Mouse (Mus musculus) layer of hippocampus, adult 8-10 months (tissue): ENCODE results near the gene Amer2. TPM values are rescaled to one million over a fixed set of nuclear protein-coding genes. Genes with fewer than 3 reads are reported as not detected.

Experiments
- DNase-seq, 2 experiments: peaks; one replicate each; pipeline ENCODE4 v3.0.0; 2022; ENCODE audit warnings: low spot score in 2 of 2
- total RNA-seq, 4 experiments: library from RNA; stranded (reverse); gene quantifications; 2 replicates each; pipeline ENCODE4 v1.2.4; 2022

Gene Amer2
- total RNA-seq, 4 experiments from 2014 or later, result 44.1 to 53.1 (median 45.9) TPM

DNA sequence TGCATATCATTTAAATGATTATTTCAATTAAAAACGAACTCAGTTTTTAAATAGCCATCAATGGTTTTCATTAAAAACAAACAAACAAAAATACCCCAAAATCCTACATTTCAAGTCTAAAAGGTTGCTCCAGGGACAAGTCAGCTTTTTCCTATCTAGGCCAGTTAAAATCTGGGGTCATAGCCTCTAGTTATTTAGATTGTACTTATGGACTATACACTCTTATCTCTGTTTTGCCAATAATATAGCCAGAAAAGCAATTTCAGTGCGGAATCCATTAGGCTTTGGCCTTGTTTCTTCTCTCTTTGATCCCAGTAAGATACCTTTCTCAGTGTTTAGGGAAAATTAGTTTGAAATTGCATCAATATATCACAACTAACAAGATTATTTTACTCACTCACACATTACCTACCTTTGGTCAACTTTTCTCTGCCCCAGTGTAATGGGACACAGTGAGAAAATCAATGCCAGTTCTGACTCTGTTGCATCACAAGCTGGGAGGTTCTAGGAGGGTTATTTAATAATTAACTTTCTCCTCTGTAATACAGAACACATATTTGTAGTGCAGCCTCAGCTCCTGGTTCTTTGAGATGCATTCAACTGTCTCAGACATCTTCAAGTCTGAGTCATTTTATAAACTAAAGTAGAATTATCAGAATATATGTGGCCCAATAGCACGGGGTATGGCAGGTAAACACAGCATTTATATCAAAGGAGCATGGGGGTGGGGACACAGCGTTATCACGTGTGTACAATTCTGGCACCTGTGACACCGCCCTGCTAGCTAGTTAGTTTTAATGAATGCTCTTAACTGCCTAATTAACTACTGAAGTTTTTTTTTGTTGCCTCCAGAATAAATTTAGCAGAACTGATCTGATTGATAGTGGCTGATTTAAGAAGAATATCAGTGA is 13.8 kb downstream of the Amer2 start:
- DNase-seq, result no peak

DNA sequence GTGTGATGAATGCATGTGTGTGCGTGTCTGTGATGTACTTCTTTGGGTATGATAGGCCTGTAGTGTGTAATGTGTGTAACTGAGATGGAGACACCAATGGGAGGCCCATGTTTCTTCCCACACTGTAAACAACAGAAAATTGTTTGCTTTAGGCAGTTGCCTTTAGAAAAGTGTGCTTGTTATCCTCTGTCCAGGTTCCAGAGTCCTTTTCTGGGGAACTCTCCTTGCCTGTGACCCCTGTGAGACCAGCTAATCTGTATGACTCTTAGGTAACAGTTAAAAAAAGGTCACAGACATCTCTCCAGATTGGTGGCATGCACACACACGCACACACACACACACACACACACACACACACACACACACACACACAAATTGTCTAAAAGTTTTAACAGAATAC is 15.3 kb downstream of the Amer2 start:
- DNase-seq, result no peak

DNA sequence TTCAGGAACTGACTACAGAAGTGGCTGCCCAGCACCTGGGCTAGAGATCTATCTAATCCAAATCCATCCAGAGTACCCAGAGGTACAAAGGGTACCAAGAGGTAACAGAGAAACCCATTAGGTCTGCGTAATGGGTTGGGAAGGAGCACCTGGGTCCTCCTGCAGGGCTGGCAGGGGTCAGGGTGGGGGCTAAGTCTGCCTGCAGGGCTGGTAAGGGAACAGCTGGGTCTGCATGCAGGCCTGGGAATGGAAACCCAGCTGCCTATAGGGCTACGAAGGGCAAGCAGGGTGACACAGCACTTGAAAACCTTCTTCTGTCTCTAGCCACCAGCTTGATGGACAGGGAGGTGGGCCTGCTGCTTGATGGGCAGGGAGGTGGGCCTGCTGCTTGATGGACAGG is 19.1 kb downstream of the Amer2 start:
- DNase-seq, result no peak

DNA sequence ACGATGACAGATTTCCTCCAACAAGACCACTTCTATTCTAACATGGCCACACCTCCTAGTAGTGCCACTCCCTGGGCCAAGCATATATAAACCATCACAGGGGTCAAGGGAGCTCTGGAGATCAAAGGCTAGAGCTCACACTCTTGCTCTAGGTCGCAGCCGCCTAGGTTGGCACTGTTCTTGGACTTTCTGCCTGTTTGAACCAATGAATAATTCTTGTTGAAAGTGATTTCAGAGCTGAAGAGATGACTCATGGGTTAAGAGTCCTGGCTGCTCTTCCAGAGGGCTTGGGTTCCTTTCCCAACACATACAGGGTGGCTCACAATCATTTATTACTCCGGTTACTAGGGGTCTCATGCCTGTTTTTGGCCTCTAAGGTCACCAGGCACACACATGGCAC is 24.3 kb downstream of the Amer2 start:
- no peak for DNase-seq

DNA sequence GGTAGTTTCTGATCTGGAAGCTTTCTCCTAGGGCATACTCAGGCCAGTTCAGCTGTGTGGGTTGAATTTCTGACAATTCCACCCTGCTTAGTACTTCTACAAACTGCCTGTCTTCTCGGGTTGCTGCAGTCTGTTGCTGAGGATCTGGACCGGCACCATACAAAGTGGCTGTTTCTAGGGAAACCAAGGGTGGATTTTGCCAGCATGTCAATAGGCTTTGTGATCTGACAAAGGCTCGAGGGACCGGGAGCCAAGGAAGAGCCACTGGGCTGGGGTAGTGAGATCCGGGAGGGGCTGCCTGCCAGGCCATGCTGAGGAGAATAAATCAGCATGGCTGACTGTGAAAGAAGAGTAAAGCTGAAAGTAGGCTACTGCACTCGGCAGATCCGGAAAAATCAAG is 25.8 kb downstream of the Amer2 start:
- DNase-seq, result peak; percentile 66 to 73

DNA sequence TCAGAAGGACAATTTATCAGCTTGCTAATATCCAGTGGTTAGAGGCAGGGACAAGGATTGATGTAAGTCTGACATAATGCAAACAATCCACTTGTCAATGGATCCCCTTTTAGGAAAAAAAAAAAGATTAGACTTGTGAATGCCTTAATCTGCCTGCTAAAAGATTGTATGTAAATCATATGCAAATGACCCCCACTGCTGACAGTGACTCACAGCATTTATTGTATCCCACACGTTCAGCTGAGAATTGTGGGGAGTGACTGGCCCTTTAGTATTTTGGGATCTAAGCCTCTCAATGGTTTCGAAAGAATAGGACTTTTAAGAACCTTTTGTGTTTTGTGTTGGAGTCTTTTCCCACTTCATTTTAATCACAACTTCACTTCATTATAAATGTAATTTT is 30.2 kb downstream of the Amer2 start:
- DNase-seq, result no peak

DNA sequence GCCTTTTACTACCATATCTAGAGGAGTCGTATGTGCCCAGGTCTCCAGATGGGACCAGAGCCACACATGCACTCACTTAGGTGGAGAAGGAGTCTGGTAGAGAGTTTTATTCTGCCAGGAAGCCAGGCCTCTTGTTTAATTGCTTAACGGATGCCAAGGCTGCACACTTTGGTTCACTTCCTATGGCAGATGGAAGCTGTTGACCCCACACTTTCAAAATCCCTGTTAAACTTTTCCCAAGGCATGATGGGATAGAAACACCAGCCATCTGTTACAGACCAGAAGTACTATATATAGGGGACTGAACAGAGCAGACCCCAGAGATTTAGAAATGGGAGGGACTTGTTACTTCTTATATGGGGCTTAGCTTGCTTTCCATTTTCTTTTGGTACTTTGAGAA is 32.8 kb downstream of the Amer2 start:
- no peak for DNase-seq

DNA sequence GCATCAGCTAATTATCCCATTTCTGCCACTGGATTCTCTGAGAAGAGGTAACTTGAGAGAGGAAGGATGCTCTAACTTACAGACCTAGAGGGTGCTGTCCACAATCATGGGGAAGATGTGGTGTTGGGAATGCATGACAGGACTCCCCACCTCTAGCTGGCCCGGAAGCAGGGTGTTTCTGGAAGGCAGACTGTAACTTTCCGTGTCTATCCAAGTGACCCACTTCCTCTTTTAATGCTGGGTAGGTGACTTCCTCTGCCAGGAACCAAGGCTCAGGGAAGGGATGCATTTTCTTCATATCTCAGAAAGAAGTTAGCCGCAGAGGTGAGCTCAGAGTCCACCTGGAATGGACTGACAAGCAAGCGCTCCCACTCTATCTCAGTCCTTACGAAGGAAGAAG is 33.5 kb downstream of the Amer2 start:
- no peak for DNase-seq

DNA sequence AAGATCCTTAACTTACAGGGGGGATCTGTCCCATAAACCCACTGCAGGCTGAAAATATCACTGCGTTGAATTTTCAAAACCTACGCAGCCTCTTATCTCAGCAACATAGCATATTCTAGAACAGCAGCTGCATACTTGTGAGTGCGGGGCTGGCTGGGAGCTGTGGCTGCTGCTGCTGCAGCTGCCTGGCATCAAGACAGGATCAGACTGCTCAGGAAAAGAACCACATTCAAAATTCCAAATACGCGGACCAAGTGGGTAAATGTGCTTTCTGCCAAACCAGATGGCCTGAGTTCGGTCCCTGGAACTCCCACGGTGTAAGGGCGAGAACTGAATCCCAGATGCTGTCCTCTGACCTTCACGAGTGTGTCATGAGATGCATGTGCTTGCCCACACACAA is 34.3 kb downstream of the Amer2 start:
- no peak for DNase-seq

DNA sequence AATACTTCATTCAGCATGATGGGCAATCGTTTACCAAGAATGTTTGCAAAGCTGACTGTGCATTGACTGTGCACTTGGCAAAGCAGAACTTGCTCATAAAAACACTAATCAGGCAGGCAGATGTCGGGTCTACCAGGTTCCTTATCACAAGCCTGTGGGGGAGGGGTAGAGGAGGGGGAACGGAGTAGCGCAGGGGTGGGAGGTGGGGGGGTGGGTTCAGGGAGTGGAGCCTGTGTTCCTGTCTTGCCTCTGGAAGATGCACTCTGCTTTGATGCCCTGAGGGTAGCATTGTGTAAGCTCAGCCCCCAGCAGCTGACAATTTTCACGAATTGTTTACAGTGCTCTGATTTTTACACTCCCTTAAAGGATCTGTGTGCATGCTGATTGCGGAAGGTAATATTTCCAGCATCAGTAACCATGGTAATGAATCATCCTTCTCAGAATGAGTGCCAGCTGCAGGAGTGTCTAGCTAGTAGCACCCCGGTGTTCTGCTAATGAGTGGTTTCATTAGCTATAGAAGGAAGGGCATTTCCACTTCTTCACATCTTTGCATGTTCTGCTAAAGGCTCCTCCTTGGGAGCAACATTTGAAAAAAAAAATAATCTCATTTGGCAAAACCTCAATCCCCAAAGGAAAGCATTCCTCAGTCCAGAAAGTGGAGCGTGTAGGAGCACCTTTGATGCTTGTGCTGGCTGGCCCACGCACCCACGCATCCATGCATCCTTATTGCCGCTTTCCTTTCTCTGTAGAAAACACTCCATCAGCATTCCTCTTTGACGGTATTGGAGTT is 36.8 kb downstream of the Amer2 start:
- DNase-seq, result peak in 1 of 2 experiments; percentile 54

DNA sequence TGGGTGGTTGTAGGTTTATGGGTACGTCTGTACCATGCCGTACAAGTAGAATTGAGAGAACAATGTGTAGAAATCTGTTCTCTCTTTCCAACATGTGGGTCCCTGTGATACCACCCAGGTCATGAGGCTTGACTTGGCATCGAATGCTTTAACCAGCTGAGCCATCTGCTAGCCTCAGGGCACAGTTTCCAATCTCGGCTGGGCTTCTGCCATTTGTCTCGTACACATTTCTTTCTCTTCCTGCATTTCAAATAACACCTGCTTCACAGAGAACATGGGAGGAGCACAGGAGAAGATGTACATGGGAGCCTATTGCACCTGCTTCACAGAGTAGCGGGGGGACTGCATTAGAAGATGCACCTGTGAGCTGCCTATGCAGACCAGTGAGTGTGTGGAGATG is 38.2 kb downstream of the Amer2 start:
- DNase-seq, result no peak

DNA sequence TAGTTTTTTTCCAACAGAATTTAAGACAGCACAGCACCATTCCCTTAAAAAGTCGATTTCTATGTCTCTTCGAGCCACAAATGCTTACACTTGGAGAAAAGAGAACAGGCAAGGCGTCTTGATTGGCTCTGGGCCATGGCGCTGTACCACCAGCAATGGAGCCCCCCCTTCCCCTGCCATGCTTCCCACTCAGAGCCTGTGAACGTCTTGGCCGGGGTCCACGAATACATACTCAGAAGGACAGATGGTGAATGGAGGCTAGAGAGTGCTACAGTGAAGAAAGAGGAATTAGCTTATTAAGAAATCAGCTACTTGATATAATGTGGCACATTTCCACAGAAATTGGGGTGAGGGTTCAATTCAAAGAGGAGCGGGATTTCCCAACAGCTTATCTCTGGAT is 41.6 kb downstream of the Amer2 start:
- DNase-seq, result peak; percentile 85 to 87

DNA sequence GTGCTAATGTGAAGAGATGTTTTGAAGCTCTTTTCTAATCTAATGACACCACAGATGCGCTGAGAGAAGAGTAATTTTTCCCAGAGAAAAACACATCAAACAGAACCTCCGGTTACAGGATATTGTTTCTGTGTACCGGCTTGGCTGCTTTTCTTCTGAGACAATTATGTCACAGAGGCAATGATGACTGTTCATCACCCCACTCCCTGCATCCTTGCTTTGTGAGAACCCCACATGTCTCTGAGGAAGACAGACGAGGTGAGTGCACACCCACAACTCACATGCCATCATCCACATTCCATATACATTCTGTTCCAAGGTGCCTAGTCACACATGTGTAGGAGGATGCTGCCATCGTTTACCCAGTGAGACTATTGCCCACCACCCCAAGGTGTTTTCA is 44.9 kb downstream of the Amer2 start:
- no peak for DNase-seq

DNA sequence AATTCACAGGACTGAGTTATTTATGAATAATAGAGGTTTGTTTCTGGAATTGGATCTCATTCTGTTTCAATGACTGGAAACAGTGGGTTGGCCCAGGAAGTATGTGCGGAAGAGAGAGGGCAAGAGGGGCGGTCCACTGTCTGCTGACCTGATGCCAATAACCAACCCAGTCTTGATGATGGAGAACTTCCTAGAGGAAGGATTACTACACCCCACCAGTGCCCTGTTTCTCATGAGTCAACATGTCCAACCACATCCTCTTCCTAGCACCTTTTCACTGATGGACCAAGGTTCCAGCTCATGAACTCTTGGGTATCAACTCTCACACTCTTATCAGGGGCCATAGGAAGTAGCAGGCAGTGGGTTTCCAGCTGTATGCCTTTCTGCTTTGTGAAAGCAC is 49.9 kb downstream of the Amer2 start:
- no peak for DNase-seq

DNA sequence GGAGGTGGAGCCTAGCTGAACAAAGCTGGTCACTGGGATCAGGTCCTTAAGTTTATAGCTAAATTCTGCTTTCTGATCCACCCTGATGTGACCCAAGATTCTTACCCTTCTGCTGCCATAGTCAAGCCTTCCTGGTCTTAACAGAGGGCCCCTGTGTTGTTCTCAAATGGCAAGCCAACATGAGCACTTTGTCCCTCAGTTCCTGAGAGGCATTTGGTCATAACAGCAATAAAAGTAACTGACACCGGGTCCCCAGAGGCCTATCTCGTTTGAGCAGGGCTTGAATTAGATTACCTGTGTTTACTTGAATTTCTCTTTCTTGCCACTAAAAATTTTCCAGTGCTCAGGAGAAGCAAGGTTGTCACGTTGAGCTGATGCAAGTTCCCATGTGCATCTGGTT is 51.1 kb downstream of the Amer2 start:
- DNase-seq, result no peak

DNA sequence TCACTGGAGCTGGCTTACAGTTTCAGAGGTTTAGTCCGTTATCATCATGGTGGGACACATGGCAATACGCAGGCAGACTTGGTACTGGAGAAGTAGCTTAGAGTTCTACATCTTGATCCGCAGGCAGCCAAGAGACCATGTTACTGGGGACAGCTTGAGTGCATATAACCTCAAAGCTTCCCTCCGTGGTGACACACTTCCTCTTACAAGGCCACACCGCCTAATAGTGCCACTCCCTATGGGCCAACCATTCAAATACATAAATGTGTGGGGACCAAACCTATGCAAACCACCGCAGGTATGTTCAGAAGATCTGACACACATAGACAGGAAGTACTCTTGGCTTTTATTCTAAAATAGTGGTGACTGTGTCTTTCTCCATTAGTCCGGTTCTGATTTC is 52.5 kb downstream of the Amer2 start:
- DNase-seq, result no peak

DNA sequence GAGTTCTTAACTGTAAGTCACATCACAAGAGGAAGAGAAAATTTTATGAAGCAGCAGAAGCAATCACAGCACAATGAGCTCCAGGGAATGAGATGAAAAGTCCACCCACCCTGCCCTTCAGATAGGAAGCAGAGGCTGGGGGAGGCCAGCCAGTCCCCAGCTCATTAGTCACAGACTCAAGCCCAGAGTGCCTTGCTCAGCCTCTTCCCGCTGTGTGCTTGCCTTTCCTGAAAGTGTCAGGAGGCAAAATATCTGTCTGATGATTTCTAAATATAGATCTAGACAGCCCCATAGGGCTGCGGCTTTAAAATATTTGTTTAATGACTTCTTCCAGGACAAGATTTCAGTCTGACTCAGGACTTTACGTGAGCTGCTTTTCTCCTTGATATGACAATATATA is 54.8 kb downstream of the Amer2 start:
- no peak for DNase-seq

DNA sequence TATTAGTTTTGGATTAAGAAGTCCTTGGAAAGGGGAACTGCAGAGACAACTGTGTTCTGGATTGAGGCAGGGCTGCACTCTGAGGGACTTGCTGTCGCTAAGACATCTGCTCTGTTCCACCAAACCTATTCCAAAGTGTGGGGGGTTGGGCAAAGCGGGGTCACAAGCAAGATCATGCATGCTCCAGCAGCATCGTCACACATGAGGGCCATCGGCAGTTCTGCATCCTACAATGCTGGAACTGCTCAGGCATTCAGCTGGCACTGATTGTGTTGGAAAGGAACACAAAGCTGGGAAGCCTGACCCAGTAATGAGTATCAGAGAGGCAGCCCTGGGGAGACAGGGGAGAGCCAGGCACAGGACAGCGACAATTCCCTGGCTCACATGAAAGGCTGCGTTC is 56.5 kb downstream of the Amer2 start:
- DNase-seq, result no peak

DNA sequence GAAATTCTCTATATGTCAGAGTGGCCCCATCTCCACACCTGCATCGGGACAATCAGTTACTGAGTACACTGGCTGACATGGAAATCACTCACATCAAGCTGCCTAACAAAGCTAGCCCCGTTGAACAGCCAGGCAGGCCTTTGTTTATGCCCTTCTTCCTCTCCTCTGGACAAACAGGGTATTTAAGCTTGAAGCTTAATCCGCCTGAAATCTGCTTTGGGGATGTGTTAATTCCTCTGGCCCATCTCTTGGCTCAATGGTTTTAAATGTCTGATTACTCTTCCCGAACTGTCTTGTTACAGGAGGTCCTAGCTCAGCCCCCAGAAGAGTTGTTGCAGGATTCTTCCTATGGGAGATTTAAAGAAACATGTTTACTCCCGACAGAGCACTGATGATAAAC is 58.5 kb downstream of the Amer2 start:
- DNase-seq, result no peak

DNA sequence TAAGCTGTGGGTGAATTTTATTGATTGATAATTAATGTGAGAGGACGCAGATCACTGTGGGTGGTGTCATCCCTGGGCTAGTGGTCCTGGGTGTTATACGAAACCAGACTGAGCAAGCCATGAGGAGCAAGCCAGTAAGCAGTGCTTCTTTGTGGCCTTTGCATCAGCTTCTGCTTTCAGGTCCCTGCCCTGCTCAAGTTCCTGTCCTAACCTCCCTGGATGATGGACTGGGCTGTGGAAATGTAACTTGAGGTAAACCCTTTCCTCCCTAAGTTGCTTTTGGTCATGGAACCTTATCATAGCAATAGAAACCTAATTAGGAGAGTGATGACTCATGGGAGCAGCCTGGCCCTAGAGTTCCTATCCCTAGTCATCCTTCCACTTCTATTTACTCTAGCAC is 59.1 kb downstream of the Amer2 start:
- no peak for DNase-seq

DNA sequence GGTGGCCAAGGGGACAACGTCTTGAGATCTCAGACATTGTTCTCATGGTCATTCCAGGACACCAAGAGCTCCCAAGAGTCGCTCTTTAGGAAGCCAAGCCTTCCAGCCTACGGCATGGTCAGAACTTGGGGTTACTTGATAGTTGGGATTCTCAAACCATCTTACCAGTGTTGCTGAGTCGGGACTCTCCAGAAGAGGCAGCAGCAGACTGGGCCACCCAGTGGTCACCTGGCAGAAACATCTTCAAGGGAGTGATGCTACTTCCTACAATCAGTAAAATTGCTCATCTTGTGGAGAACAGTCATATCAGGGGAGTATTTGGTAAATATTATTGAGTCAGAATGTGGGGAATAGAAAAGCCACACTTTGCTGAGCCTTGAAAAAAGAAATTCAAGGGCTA is 62.5 kb downstream of the Amer2 start:
- no peak for DNase-seq

DNA sequence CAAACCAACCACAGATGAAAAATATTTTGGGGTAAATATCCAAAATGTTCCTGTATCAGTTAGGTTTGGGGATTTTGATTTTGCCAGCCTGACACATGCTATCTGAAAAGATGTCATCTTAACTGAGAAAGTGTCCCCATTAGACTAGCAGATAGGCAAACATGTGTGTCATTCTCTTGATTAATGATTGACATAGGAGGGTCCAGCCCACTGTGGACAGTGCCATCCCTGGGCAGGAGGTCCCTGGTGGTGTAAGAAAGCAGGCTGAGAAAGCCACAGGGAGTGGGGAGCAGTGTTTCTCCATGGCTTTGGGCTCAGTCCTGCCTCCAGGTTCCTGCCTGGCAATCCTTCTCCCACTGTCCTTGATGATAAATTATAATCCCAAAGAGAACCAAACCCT is 63.3 kb downstream of the Amer2 start:
- DNase-seq, result no peak
